Mouse (Mus musculus) E14TG2a.4 (cell line): ENCODE data around the gene Bcar3.

Source experiments
- H3K27me3 ChIP-seq: 2 replicates; pipeline ENCODE4 v1.6.1; 2014; ENCODE audit warnings: low read length, control low read depth; ENCODE audit not compliant: insufficient read depth
- H3K36me3 ChIP-seq: 2 replicates; pipeline ENCODE4 v1.6.1; 2014; ENCODE audit warnings: low read length, control low read depth; ENCODE audit not compliant: insufficient read depth
- H3K4me1 ChIP-seq: replicated peaks from 2 replicates; pipeline ENCODE4 v1.6.1; 2014; ENCODE audit warnings: low read depth, low read length, control low read depth
- H3K4me3 ChIP-seq: replicated peaks from 2 replicates; pipeline ENCODE4 v1.5.1; 2014; ENCODE audit warnings: mild to moderate bottlenecking, low read length
- H3K9me3 ChIP-seq: 2 replicates; pipeline ENCODE4 v1.6.1; 2014; ENCODE audit warnings: low read length, control low read depth
- CTCF ChIP-seq: conservative IDR thresholded peaks from 2 replicates; pipeline ENCODE4 v1.5.1; 2014; ENCODE audit warnings: low read length
- NANOG ChIP-seq: IDR thresholded peaks from 2 replicates; pipeline ENCODE4 v1.6.1; 2014; ENCODE audit warnings: borderline replicate concordance, low read length, mixed read lengths
- POU5F1 ChIP-seq: IDR thresholded peaks from 2 replicates; pipeline ENCODE4 v1.6.1; 2014; ENCODE audit warnings: low read length, borderline replicate concordance

Gene Bcar3

GRCm38 (mm10) chr3:122566112-122566511 lies 272.2 kb downstream of the Bcar3 start:
- Histone ChIP-seq H3K9me3 (no peaks in the 10 kb centered on the region), H3K36me3 (peaks cover 25% of the 10 kb centered on the region), H3K4me1 (peaks cover 23% of the 10 kb centered on the region), H3K27me3 (no peaks in the 10 kb centered on the region), H3K4me3 (no peak overlapping the region)
- TF ChIP-seq CTCF (no peak), POU5F1 (no peak), NANOG (no peak)

- H3K9me3 ChIP-seq: no peaks in the 10 kb centered on the region
- H3K36me3 ChIP-seq: peaks cover 23% of the 10 kb centered on the region
Observed at GRCm38 (mm10) chr3:122566549-122566948, 272.6 kb downstream of the Bcar3 start.

GRCm38 (mm10) chr3:122573426-122574286 lies 279.7 kb downstream of the Bcar3 start:
- no peaks in the 10 kb centered on the region for H3K27me3 ChIP-seq
- H3K9me3 ChIP-seq: peaks cover 3% of the 10 kb centered on the region; the same call in 1 of the 2 replicates
- peaks cover 10% of the 10 kb centered on the region for H3K36me3 ChIP-seq
- no peak for TF ChIP-seq POU5F1
- no peaks in the 10 kb centered on the region for H3K4me1 ChIP-seq
- H3K4me3 ChIP-seq: no peak overlapping the region

More at GRCm38 (mm10) chr3:122566549-122566948, 272.6 kb downstream of the Bcar3 start:
- H3K4me1 ChIP-seq: peaks cover 23% of the 10 kb centered on the region
- no peak overlapping the region for H3K4me3 ChIP-seq
- TF ChIP-seq NANOG (no peak), CTCF (no peak), POU5F1 (no peak)
- no peaks in the 10 kb centered on the region for H3K27me3 ChIP-seq

GRCm38 (mm10) chr3:122574921-122575320 lies 281.0 kb downstream of the Bcar3 start:
- Histone ChIP-seq H3K27me3 (no peaks in the 10 kb centered on the region), H3K9me3 (peaks cover 3% of the 10 kb centered on the region; the same call in 1 of the 2 replicates), H3K4me1 (no peaks in the 10 kb centered on the region), H3K36me3 (peaks cover 6% of the 10 kb centered on the region), H3K4me3 (no peak overlapping the region)
- TF ChIP-seq NANOG (no peak), CTCF (no peak), POU5F1 (no peak)

- H3K4me1 ChIP-seq: no peaks in the 10 kb centered on the region
- peaks cover 3% of the 10 kb centered on the region; the same call in 1 of the 2 replicates for H3K9me3 ChIP-seq
- H3K4me3 ChIP-seq: no peak overlapping the region
- peaks cover 4% of the 10 kb centered on the region for H3K36me3 ChIP-seq
- TF ChIP-seq POU5F1 (no peak), NANOG (no peak), CTCF (no peak)
- H3K27me3 ChIP-seq: no peaks in the 10 kb centered on the region
Observed at GRCm38 (mm10) chr3:122577360-122577759, 283.4 kb downstream of the Bcar3 start.
